Mouse (Mus musculus) lung, postnatal 0 days (tissue): ENCODE measurements around the gene Rasgef1a. TPM values are rescaled to one million over a fixed set of nuclear protein-coding genes. Genes with fewer than 3 reads are reported as not detected.

ENCODE experiments used
- ATAC-seq: fragments of 200-750 bp; cut with Nextera tagmentation; 2 replicates; pipeline ENCODE4 v1.8.0; 2017; ENCODE audit warnings: moderate library complexity
- DNase-seq: peaks from one replicate; pipeline ENCODE4 v3.0.0-alpha.2; 2016; ENCODE audit warnings: low spot score
- H3K27ac ChIP-seq: fragments of 300-500 bp; sonication (generic); 2 replicates; pipeline ENCODE4 v1.5.1; 2014; ENCODE audit warnings: antibody characterized with exemption, mild to moderate bottlenecking, low read length, mixed read lengths
- H3K27me3 ChIP-seq: fragments of 300-500 bp; sonication (generic); replicated peaks from 2 replicates; pipeline ENCODE4 v1.6.1; 2014; ENCODE audit warnings: low read length, mixed read lengths; ENCODE audit not compliant: insufficient read depth
- H3K36me3 ChIP-seq: fragments of 300-500 bp; sonication (generic); 2 replicates; pipeline ENCODE4 v1.6.1; 2014; ENCODE audit warnings: low read length, mixed read lengths; ENCODE audit not compliant: insufficient read depth
- H3K4me1 ChIP-seq: fragments of 300-500 bp; sonication (generic); 2 replicates; pipeline ENCODE4 v1.6.1; 2014; ENCODE audit warnings: antibody characterized with exemption, low read depth, low read length, mixed read lengths; ENCODE audit not compliant: insufficient read depth
- H3K4me2 ChIP-seq: fragments of 300-500 bp; sonication (generic); replicated peaks from 2 replicates; pipeline ENCODE4 v1.6.1; 2014; ENCODE audit warnings: low read depth, mild to moderate bottlenecking, low read length, moderate library complexity, mixed read lengths
- H3K4me3 ChIP-seq: fragments of 300-500 bp; sonication (generic); 2 replicates; pipeline ENCODE4 v1.5.1; 2014; ENCODE audit warnings: low read depth, low read length
- H3K9ac ChIP-seq: fragments of 300-500 bp; sonication (generic); replicated peaks from 2 replicates; pipeline ENCODE4 v1.6.1; 2014; ENCODE audit warnings: low read depth, mild to moderate bottlenecking
- H3K9me3 ChIP-seq: fragments of 300-500 bp; sonication (generic); 2 replicates; pipeline ENCODE4 v1.6.1; 2016; ENCODE audit warnings: low read length, mixed read lengths
- CTCF ChIP-seq: IDR thresholded peaks from 2 replicates; pipeline ENCODE4 v1.5.1; 2016; ENCODE audit warnings: antibody characterized with exemption, mild to moderate bottlenecking
- EP300 ChIP-seq: IDR thresholded peaks from 2 replicates; pipeline ENCODE4 v1.6.1; 2016; ENCODE audit warnings: antibody characterized with exemption, mild to moderate bottlenecking, control low read depth
- WGBS: fragments of 180-500 bp; shearing (Covaris S2); extraction: QIAGEN DNeasy Blood & Tissue Kit; methylation state at CpG from one replicate; pipeline ENCODE4 v1.1.7; 2014; 5-methylcytosine and 5-hydroxymethylcytosine counted together
- polyA plus RNA-seq: library from polyadenylated mRNA; unstranded; fragments of >200 nt; fragmentation: Nextera tagmentation; extraction: Ambion mirVana; gene quantifications from 2 replicates; pipeline ENCODE4 v1.2.1, GENCODE M21; 2015

Gene Rasgef1a
- polyA plus RNA-seq, 1 experiment from 2014 or later = 26.3 TPM

GRCm38 (mm10) chr6:118047811-118048505 lies 36.7 kb downstream of the Rasgef1a start:
- Histone ChIP-seq H3K4me3 (no peak overlapping the region), H3K4me1 (peaks cover 31% of the 10 kb centered on the region), H3K4me2 (no peak overlapping the region), H3K27ac (peak overlapping the region; percentile 52), H3K36me3 (no peaks in the 10 kb centered on the region), H3K9ac (no peak overlapping the region), H3K27me3 (no peaks in the 10 kb centered on the region), H3K9me3 (no peaks in the 10 kb centered on the region)
- ATAC-seq (peak; percentile 80), DNase-seq (peak; percentile 93)
- TF ChIP-seq CTCF (peak; percentile 34), EP300 (peak; percentile 83)
- 45% methylated on average over 4 of the region's 4 CpGs for WGBS

DNA sequence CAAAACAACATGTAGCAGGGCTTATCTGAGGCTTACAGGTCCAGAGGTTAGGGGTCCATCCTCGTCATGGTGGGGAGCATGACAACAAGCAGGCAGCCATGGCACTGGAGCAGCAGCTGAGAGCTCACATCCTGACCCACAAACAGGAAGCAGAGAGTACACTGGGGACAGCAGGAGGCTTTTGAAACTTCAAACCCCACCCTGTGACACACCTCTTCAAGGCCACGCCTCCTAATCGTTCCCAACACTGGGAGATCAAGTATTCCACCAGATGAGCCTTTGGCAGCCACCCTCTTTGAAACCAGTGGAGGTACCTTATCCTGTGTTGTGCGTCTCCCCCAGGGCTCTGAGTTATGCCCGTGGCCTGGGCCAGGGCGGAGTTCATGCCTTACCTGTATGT lies 38.5 kb downstream of the Rasgef1a start:
- Histone ChIP-seq H3K27ac (no peak overlapping the region), H3K27me3 (no peaks in the 10 kb centered on the region), H3K4me3 (no peak overlapping the region), H3K4me2 (no peak overlapping the region), H3K9me3 (no peaks in the 10 kb centered on the region), H3K36me3 (no peaks in the 10 kb centered on the region), H3K4me1 (peaks cover 27% of the 10 kb centered on the region), H3K9ac (no peak overlapping the region)
- DNase-seq (no peak), ATAC-seq (no peak)
- TF ChIP-seq EP300 = no peak
- WGBS = 73% methylated on average over 6 of the region's 6 CpGs

DNA sequence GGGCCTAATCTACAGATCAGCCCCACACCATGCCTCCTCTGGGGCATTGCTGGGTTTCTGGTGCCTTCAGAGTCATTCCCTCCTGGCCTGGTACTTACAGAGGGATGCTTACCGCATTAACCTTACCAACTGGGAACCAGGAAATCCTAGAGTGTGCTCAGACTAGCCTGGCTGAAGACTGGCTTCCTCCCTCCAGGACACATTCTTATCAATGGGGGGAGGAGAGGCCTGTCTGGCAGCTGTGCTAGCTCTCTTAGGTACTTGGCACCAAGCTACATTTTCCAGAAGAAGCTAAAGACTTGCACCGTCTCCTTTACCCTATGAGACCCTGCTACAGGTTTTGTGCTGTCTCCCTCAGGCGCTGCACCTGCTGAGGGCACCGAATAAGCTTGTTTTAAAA lies 40.2 kb downstream of the Rasgef1a start:
- no peak overlapping the region for H3K4me2 ChIP-seq
- H3K27me3 ChIP-seq = no peaks in the 10 kb centered on the region
- no peak overlapping the region for H3K27ac ChIP-seq
- TF ChIP-seq EP300 = no peak
- H3K36me3 ChIP-seq = no peaks in the 10 kb centered on the region
- H3K9me3 ChIP-seq = no peaks in the 10 kb centered on the region
- peaks cover 17% of the 10 kb centered on the region for H3K4me1 ChIP-seq
- peak; percentile 64 for ATAC-seq
- no peak overlapping the region for H3K4me3 ChIP-seq
- H3K9ac ChIP-seq = no peak overlapping the region
- 33% methylated on average over 4 of the region's 4 CpGs for WGBS
- peak; percentile 62 for DNase-seq

DNA sequence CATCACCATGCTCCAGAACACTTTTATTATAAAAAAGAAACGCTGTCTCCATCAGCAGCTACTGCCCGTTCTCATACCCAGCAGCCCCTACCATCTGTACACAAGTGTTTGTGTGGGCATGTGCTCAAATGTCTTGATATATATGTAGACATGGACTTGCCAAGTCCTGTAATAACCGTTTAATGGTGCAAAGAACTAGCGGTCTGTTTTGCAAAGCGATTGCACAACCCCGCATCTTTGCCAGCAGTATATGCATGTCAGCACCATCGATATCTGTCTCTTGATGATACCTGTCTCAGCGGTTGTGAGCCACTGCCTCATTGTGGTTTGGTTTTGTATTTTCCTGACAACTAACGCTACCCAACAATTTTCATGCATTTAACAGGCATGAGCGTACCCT lies 44.0 kb downstream of the Rasgef1a start:
- peaks cover 7% of the 10 kb centered on the region; the same call in 1 of the 2 replicates for H3K4me1 ChIP-seq
- H3K9me3 ChIP-seq = no peaks in the 10 kb centered on the region
- 79% methylated on average over 10 of the region's 10 CpGs for WGBS
- H3K36me3 ChIP-seq = no peaks in the 10 kb centered on the region
- H3K4me3 ChIP-seq = no peak overlapping the region
- H3K27me3 ChIP-seq = no peaks in the 10 kb centered on the region
- H3K27ac ChIP-seq = no peak overlapping the region
- no peak for ATAC-seq
- no peak for DNase-seq
- TF ChIP-seq EP300 = no peak
- no peak overlapping the region for H3K4me2 ChIP-seq
- no peak overlapping the region for H3K9ac ChIP-seq

GRCm38 (mm10) chr6:118061266-118061665 lies 50.0 kb downstream of the Rasgef1a start:
- H3K27ac ChIP-seq = no peak overlapping the region
- TF ChIP-seq EP300 (no peak), CTCF (no peak)
- H3K4me3 ChIP-seq = no peak overlapping the region
- ATAC-seq (no peak), DNase-seq (no peak)
- H3K36me3 ChIP-seq = no peaks in the 10 kb centered on the region
- 89% methylated on average over 4 of the region's 4 CpGs for WGBS
- H3K27me3 ChIP-seq = no peaks in the 10 kb centered on the region
- H3K4me1 ChIP-seq = peaks cover 10% of the 10 kb centered on the region; the same call in 1 of the 2 replicates
- H3K9ac ChIP-seq = no peak overlapping the region
- H3K9me3 ChIP-seq = no peaks in the 10 kb centered on the region
- H3K4me2 ChIP-seq = no peak overlapping the region

DNA sequence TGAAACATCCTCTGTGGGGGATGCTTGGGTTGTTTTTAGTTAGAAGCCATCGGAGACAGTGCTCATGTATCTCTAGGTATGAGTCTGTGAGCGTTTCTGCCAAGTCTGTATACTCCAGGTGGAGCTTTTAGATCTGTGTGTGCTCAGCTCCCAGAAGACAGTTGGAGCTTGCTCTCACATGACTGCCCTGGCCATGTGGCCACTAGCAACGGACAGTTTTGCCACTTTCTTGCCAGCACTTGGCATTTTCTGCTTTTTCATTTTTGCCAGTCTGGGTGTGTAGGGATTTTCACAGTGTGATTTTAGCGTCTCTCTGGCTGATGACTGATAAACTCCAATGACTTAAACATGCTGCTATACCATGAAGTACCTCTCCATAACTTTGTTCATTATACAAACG lies 52.0 kb downstream of the Rasgef1a start:
- no peak overlapping the region for H3K9ac ChIP-seq
- no peaks in the 10 kb centered on the region for H3K27me3 ChIP-seq
- TF ChIP-seq EP300 = no peak
- no peak overlapping the region for H3K4me3 ChIP-seq
- WGBS = 67% methylated on average over 5 of the region's 5 CpGs
- no peak for ATAC-seq
- H3K4me2 ChIP-seq = no peak overlapping the region
- H3K36me3 ChIP-seq = no peaks in the 10 kb centered on the region
- H3K9me3 ChIP-seq = no peaks in the 10 kb centered on the region
- peaks cover 14% of the 10 kb centered on the region for H3K4me1 ChIP-seq
- no peak overlapping the region for H3K27ac ChIP-seq
- no peak for DNase-seq
